Mouse (Mus musculus): ENCODE measurements around the gene Ncam1. TPM values are rescaled to one million over a fixed set of nuclear protein-coding genes. Genes with fewer than 3 reads are reported as not detected.

Gene Ncam1
- polyA plus RNA-seq, 1 experiment from 2014 or later: 71.0 TPM

- ChIA-PET POLR2A (interaction anchor here (0.6 kb wide), 1 partner anchor 114 kb away, joined by 4 read pairs; no protein-coding TSS in a partner anchor), CTCF (interaction anchor here (0.9 to 1.5 kb wide), 2 partner anchors 9 to 25 kb away, joined by 3 to 5 read pairs; no protein-coding TSS in a partner anchor)
- no peak for DNase-seq (ENCODE audit: low read depth, low spot score)
- no peak for ATAC-seq
- no peak for TF ChIP-seq CTCF (IDR thresholded peaks at IDR 0.05)
- no peaks in the 10 kb centered on the region for H3K27me3 ChIP-seq
- in situ Hi-C loops (cut with MboI; ENCODE audit: low pct_unique_long_range_greater_than_20kb): no loop called here
Measured at GRCm38 (mm10) chr9:49570731-49571694, 227.7 kb downstream of the Ncam1 start.

GRCm38 (mm10) chr9:49570033-49570660 lies 228.6 kb downstream of the Ncam1 start:
- TF ChIP-seq CTCF (IDR thresholded peaks at IDR 0.05): no peak
- DNase-seq (ENCODE audit: low read depth, low spot score): no peak
- in situ Hi-C loops (cut with MboI; ENCODE audit: low pct_unique_long_range_greater_than_20kb): no loop called here
- H3K27me3 ChIP-seq: no peaks in the 10 kb centered on the region
- CTCF ChIA-PET: interaction anchor here (1.5 kb wide), 1 partner anchor 10 kb away, joined by 5 read pairs; no protein-coding TSS in a partner anchor
- no peak for ATAC-seq
- POLR2A ChIA-PET: no interaction called here

- DNase-seq (ENCODE audit: low read depth, low spot score) (no peak), ATAC-seq (no peak)
- in situ Hi-C loops (cut with MboI; ENCODE audit: low pct_unique_long_range_greater_than_20kb): no loop called here
- TF ChIP-seq CTCF (IDR thresholded peaks at IDR 0.05): no peak
- ChIA-PET CTCF (no interaction called here), POLR2A (no interaction called here)
- H3K27me3 ChIP-seq: no peaks in the 10 kb centered on the region
Measured at GRCm38 (mm10) chr9:49565846-49566245, 232.9 kb downstream of the Ncam1 start.

- ChIA-PET CTCF (interaction anchor here (1.4 kb wide), 1 partner anchor 13 kb away, joined by 3 read pairs; no protein-coding TSS in a partner anchor), POLR2A (no interaction called here)
- TF ChIP-seq CTCF (IDR thresholded peaks at IDR 0.05): no peak
- no peaks in the 10 kb centered on the region for H3K27me3 ChIP-seq
- in situ Hi-C loops (cut with MboI; ENCODE audit: low pct_unique_long_range_greater_than_20kb): no loop called here
- no peak for DNase-seq (ENCODE audit: low read depth, low spot score)
- ATAC-seq: no peak
Measured at GRCm38 (mm10) chr9:49558941-49559340, 239.8 kb downstream of the Ncam1 start.

- TF ChIP-seq CTCF (IDR thresholded peaks at IDR 0.05): no peak
- no peak for ATAC-seq
- in situ Hi-C loops (cut with MboI; ENCODE audit: low pct_unique_long_range_greater_than_20kb): no loop called here
Measured at GRCm38 (mm10) chr9:49551353-49551752, 247.4 kb downstream of the Ncam1 start.

GRCm38 (mm10) chr9:49542593-49542992 lies 256.1 kb downstream of the Ncam1 start:
- no peak for ATAC-seq
- ChIA-PET POLR2A (no interaction called here), CTCF (interaction anchor here (1.0 to 1.4 kb wide), 3 partner anchors 9 to 13 kb away, joined by 3 to 4 read pairs (median 4); no protein-coding TSS in a partner anchor)
- in situ Hi-C loops (cut with MboI; ENCODE audit: low pct_unique_long_range_greater_than_20kb): no loop called here
- DNase-seq (ENCODE audit: low read depth, low spot score): no peak
- no peaks in the 10 kb centered on the region for H3K27me3 ChIP-seq
- no peak for TF ChIP-seq CTCF (IDR thresholded peaks at IDR 0.05)

More at GRCm38 (mm10) chr9:49551353-49551752, 247.4 kb downstream of the Ncam1 start:
- H3K27me3 ChIP-seq: no peaks in the 10 kb centered on the region
- POLR2A ChIA-PET: no interaction called here
- no peak for DNase-seq (ENCODE audit: low read depth, low spot score)
- CTCF ChIA-PET: interaction anchor here (1.4 to 1.7 kb wide), 2 partner anchors 9 to 30 kb away, joined by 3 to 4 read pairs; no protein-coding TSS in a partner anchor

- in situ Hi-C loops (cut with MboI; ENCODE audit: low pct_unique_long_range_greater_than_20kb): no loop called here
- CTCF ChIA-PET: no interaction called here
- no peak for TF ChIP-seq CTCF (IDR thresholded peaks at IDR 0.05)
- H3K27me3 ChIP-seq: no peaks in the 10 kb centered on the region
- POLR2A ChIA-PET: no interaction called here
- DNase-seq (ENCODE audit: low read depth, low spot score) (peak; percentile 22), ATAC-seq (no peak)
Measured at GRCm38 (mm10) chr9:49537814-49538213, 260.9 kb downstream of the Ncam1 start.

GRCm38 (mm10) chr9:49536593-49536992 lies 262.1 kb downstream of the Ncam1 start:
- ChIA-PET CTCF (no interaction called here), POLR2A (interaction anchor here (0.9 kb wide), 1 partner anchor 59 kb away, joined by 3 read pairs; no protein-coding TSS in a partner anchor)
- no peak for ATAC-seq
- H3K27me3 ChIP-seq: no peaks in the 10 kb centered on the region
- in situ Hi-C loops (cut with MboI; ENCODE audit: low pct_unique_long_range_greater_than_20kb): no loop called here
- no peak for TF ChIP-seq CTCF (IDR thresholded peaks at IDR 0.05)
- DNase-seq (ENCODE audit: low read depth, low spot score): no peak

GRCm38 (mm10) chr9:49534958-49535357 lies 263.8 kb downstream of the Ncam1 start:
- DNase-seq (ENCODE audit: low read depth, low spot score) (no peak), ATAC-seq (no peak)
- ChIA-PET CTCF (no interaction called here), POLR2A (no interaction called here)
- no peak for TF ChIP-seq CTCF (IDR thresholded peaks at IDR 0.05)
- in situ Hi-C loops (cut with MboI; ENCODE audit: low pct_unique_long_range_greater_than_20kb): no loop called here
- H3K27me3 ChIP-seq: no peaks in the 10 kb centered on the region

- DNase-seq (ENCODE audit: low read depth, low spot score) (no peak), ATAC-seq (no peak)
- TF ChIP-seq CTCF (IDR thresholded peaks at IDR 0.05): no peak
- ChIA-PET POLR2A (no interaction called here), CTCF (no interaction called here)
- no peaks in the 10 kb centered on the region for H3K27me3 ChIP-seq
- in situ Hi-C loops (cut with MboI; ENCODE audit: low pct_unique_long_range_greater_than_20kb): no loop called here
Measured at GRCm38 (mm10) chr9:49533912-49534491, 264.7 kb downstream of the Ncam1 start.
